ENCODE assay signal across 9 mouse cellular contexts in genomic region chr2:172282071-172282710, GRCm38 (mm10). TPM values are rescaled to one million over a fixed set of nuclear protein-coding genes. Genes with fewer than 3 reads are reported as not detected.
DNase-seq lines count a peak whose midpoint lies in the region; ATAC-seq lines count a peak whose summit lies in the region.
"Had no signal": no experiment of that assay in that cellular context is flagged by ENCODE, and none has a peak within 500 bp of the region (broad histone marks: within the 10 kb centered on the region; RNA-seq: fewer than 3 reads in every experiment).

No protein-coding gene starts in this region.

- H3K4me3 ChIP-seq in forebrain, embryonic 15.5 days: no peak overlapping the region
- H3K4me3 ChIP-seq: embryonic facial prominence, embryonic 13.5 days had no signal

- no peaks in the 10 kb centered on the region for H3K9me3 ChIP-seq in forebrain, embryonic 15.5 days
- H3K9me3 ChIP-seq: embryonic facial prominence, embryonic 13.5 days had no signal

- H3K36me3 ChIP-seq in forebrain, embryonic 15.5 days: no peaks in the 10 kb centered on the region
- H3K36me3 ChIP-seq: embryonic facial prominence, embryonic 13.5 days had no signal

- H3K27ac ChIP-seq in forebrain, embryonic 15.5 days (replicated peaks): peak overlapping the region; percentile 77
- H3K27ac ChIP-seq: embryonic facial prominence, embryonic 13.5 days had no signal

- H3K9ac ChIP-seq in forebrain, embryonic 15.5 days (replicated peaks): no peak overlapping the region
- H3K9ac ChIP-seq: embryonic facial prominence, embryonic 13.5 days had no signal

- peak overlapping the region; percentile 7; the same call in 1 of the 2 replicates for H3K4me2 ChIP-seq in forebrain, embryonic 15.5 days (replicated peaks)
- H3K4me2 ChIP-seq: embryonic facial prominence, embryonic 13.5 days had no signal

- peak; percentile 27 for DNase-seq in kidney, postnatal 10 days
- no peak for DNase-seq in kidney, adult 8-10 months
- DNase-seq in ZHBTc4 (ENCODE audit: low read depth, low spot score): peak; percentile 38
- peak; percentile 7 for DNase-seq in lung, postnatal 25 days (ENCODE audit: low spot score)
- DNase-seq in B cell, adult 2 months: no peak
- no peak for DNase-seq in embryo, embryonic 10.5 days (ENCODE audit: low spot score)

- 18% methylated on average over 19 of the region's 19 CpGs for WGBS in forebrain, embryonic 15.5 days

- peak; percentile 86 for ATAC-seq in forebrain, embryonic 15.5 days (replicated peaks)
- no peak for ATAC-seq in monocyte, adult 5-6 weeks (replicated peaks; ENCODE audit: insufficient number of reproducible peaks, low FRiP score, low TSS enrichment, poor library complexity, severe bottlenecking)

- no peaks in the 10 kb centered on the region for H3K27me3 ChIP-seq in forebrain, embryonic 15.5 days
- H3K27me3 ChIP-seq: embryonic facial prominence, embryonic 13.5 days had no signal

- peaks cover 20% of the 10 kb centered on the region for H3K4me1 ChIP-seq in forebrain, embryonic 15.5 days

RNA-seq across cellular contexts. Expression of gene Mc3r, which starts 33.9 kb away (rescaled TPM):
- 0.18 and 0.24 TPM in 2 replicates for polyA plus RNA-seq in forebrain, embryonic 15.5 days (2015; fragmentation: Nextera tagmentation; extraction: Ambion mirVana)
- total RNA-seq in monocyte, adult 5-6 weeks (2017): not detected in 3 replicates
- polyA plus RNA-seq: embryonic facial prominence, embryonic 13.5 days had no signal

Comparison
In these comparisons a context has a peak if more than half of its experiments do, and no peak if none do; other contexts are left out.
1. DNase-seq: peak in kidney, postnatal 10 days (single experiment), ZHBTc4 (single experiment) and lung, postnatal 25 days (single experiment); none in kidney, adult 8-10 months (0 of 2), B cell, adult 2 months (0 of 2) and embryo, embryonic 10.5 days (single experiment).